Mouse (Mus musculus) stomach, embryonic 16.5 days (tissue): ENCODE results near the gene Lsg1. TPM values are rescaled to one million over a fixed set of nuclear protein-coding genes. Genes with fewer than 3 reads are reported as not detected.
A peak's percentile ranks its signal among the peaks of the same experiment; 100 is the strongest.

Source experiments
- ATAC-seq: fragments of 200-750 bp; cut with Nextera tagmentation; 2 replicates; pipeline ENCODE4 v1.8.0; 2017; ENCODE audit warnings: moderate number of reproducible peaks, moderate TSS enrichment; ENCODE audit not compliant: insufficient read depth, low FRiP score
- H3K27ac ChIP-seq: fragments of 300-500 bp; sonication (generic); 2 replicates; pipeline ENCODE4 v1.5.1; 2014; ENCODE audit warnings: low read length
- H3K27me3 ChIP-seq: fragments of 300-500 bp; sonication (generic); 2 replicates; pipeline ENCODE4 v1.6.1; 2014; ENCODE audit warnings: low read length, control low read depth, mixed read lengths; ENCODE audit not compliant: control insufficient read depth, insufficient read depth
- H3K36me3 ChIP-seq: fragments of 300-500 bp; sonication (generic); 2 replicates; pipeline ENCODE4 v1.6.1; 2014; ENCODE audit warnings: low read length; ENCODE audit not compliant: control insufficient read depth, insufficient read depth
- H3K4me1 ChIP-seq: fragments of 300-500 bp; sonication (generic); 2 replicates; pipeline ENCODE4 v1.6.1; 2014; ENCODE audit warnings: low read length, control low read depth, mixed read lengths; ENCODE audit not compliant: control insufficient read depth, insufficient read depth
- H3K4me2 ChIP-seq: fragments of 300-500 bp; sonication (generic); 2 replicates; pipeline ENCODE4 v1.6.1; 2014; ENCODE audit warnings: low read depth, low read length, mixed read lengths
- H3K4me3 ChIP-seq: fragments of 300-500 bp; sonication (generic); replicated peaks from 2 replicates; pipeline ENCODE4 v1.5.1; 2014; ENCODE audit warnings: mild to moderate bottlenecking, low read length
- H3K9ac ChIP-seq: fragments of 300-500 bp; sonication (generic); 2 replicates; pipeline ENCODE4 v1.6.1; 2014; ENCODE audit warnings: low read length
- H3K9me3 ChIP-seq: fragments of 300-500 bp; sonication (generic); replicated peaks from 2 replicates; pipeline ENCODE4 v1.6.1; 2016; ENCODE audit warnings: low read length, control low read depth; ENCODE audit not compliant: control insufficient read depth
- WGBS: fragments of 180-500 bp; shearing (Covaris S2); extraction: QIAGEN DNeasy Blood & Tissue Kit; methylation state at CpG from one replicate; pipeline ENCODE4 v1.1.7; 2014; 5-methylcytosine and 5-hydroxymethylcytosine counted together
- polyA plus RNA-seq: library from polyadenylated mRNA; unstranded; fragments of >200 nt; fragmentation: Nextera tagmentation; extraction: Ambion mirVana; gene quantifications from 2 replicates; pipeline ENCODE4 v1.2.1, GENCODE M21; 2015

The Lsg1 gene
- 50.3 and 51.6 TPM in 2 replicates for polyA plus RNA-seq

- Histone ChIP-seq H3K9me3 (no peaks in the 10 kb centered on the region), H3K27me3 (no peaks in the 10 kb centered on the region), H3K4me3 (peak within 1 kb of the TSS; percentile 96), H3K4me1 (0 out of 2 replicates have a peak, but pooled peaks cover 10% of the 10 kb centered on the region), H3K27ac (peak within 1 kb of the TSS; percentile 65), H3K9ac (peak within 1 kb of the TSS; percentile 90), H3K4me2 (peak within 1 kb of the TSS; percentile 92), H3K36me3 (peaks cover 10% of the 10 kb centered on the region)
- peak; percentile 93 for ATAC-seq
- 2% methylated on average over 35 of the region's 35 CpGs for WGBS
These were observed at the start of gene Lsg1 for GRCm38 (mm10) chr16:30587494-30588327. Lsg1 (minus strand) TSS chr16:30587592.

GRCm38 (mm10) chr16:30633906-30634746, 46.7 kb upstream of the Lsg1 start:
- Histone ChIP-seq H3K27me3 (no peaks in the 10 kb centered on the region), H3K27ac (no peak overlapping the region), H3K36me3 (no peaks in the 10 kb centered on the region), H3K9ac (no peak overlapping the region), H3K4me1 (no peaks in the 10 kb centered on the region), H3K4me2 (no peak overlapping the region), H3K9me3 (no peaks in the 10 kb centered on the region), H3K4me3 (no peak overlapping the region)
- WGBS, result 42% methylated on average over 8 of the region's 8 CpGs
- no peak for ATAC-seq

GRCm38 (mm10) chr16:30629509-30629908, 42.1 kb upstream of the Lsg1 start:
- Histone ChIP-seq H3K9ac (no peak overlapping the region), H3K36me3 (no peaks in the 10 kb centered on the region), H3K9me3 (no peaks in the 10 kb centered on the region), H3K4me3 (no peak overlapping the region), H3K27ac (no peak overlapping the region), H3K27me3 (no peaks in the 10 kb centered on the region), H3K4me2 (no peak overlapping the region), H3K4me1 (no peaks in the 10 kb centered on the region)
- 90% methylated on average over 5 of the region's 5 CpGs for whole genome bisulfite sequencing
- no peak for ATAC-seq

GRCm38 (mm10) chr16:30628401-30628800, 41.0 kb upstream of the Lsg1 start:
- Histone ChIP-seq H3K9me3 (no peaks in the 10 kb centered on the region), H3K36me3 (no peaks in the 10 kb centered on the region), H3K27me3 (no peaks in the 10 kb centered on the region), H3K27ac (no peak overlapping the region), H3K4me3 (no peak overlapping the region), H3K4me1 (no peaks in the 10 kb centered on the region), H3K4me2 (no peak overlapping the region), H3K9ac (no peak overlapping the region)
- no peak for ATAC-seq
- 40% methylated on average over 6 of the region's 6 CpGs for WGBS

- peak; percentile 44; the same call in 1 of the 2 replicates for ATAC-seq
- 60% methylated on average over 11 of the region's 11 CpGs for WGBS
- Histone ChIP-seq H3K27me3 (no peaks in the 10 kb centered on the region), H3K4me3 (no peak overlapping the region), H3K4me2 (no peak overlapping the region), H3K9me3 (no peaks in the 10 kb centered on the region), H3K4me1 (no peaks in the 10 kb centered on the region), H3K9ac (no peak overlapping the region), H3K27ac (peak overlapping the region; percentile 9; the same call in 1 of the 2 replicates), H3K36me3 (no peaks in the 10 kb centered on the region)
These were observed 40.4 kb upstream of the Lsg1 start for GRCm38 (mm10) chr16:30627586-30628337.

GRCm38 (mm10) chr16:30624640-30625039, 37.2 kb upstream of the Lsg1 start:
- H3K27ac ChIP-seq, result no peak overlapping the region
- H3K27me3 ChIP-seq, result no peaks in the 10 kb centered on the region
- no peak for ATAC-seq
- no peak overlapping the region for H3K4me3 ChIP-seq
- no peaks in the 10 kb centered on the region for H3K9me3 ChIP-seq
- no peak overlapping the region for H3K9ac ChIP-seq
- 68% methylated on average over 2 of the region's 2 CpGs for WGBS
- H3K4me2 ChIP-seq, result no peak overlapping the region
- no peaks in the 10 kb centered on the region for H3K36me3 ChIP-seq
- H3K4me1 ChIP-seq, result no peaks in the 10 kb centered on the region

- no peak overlapping the region for H3K4me3 ChIP-seq
- 79% methylated on average over 7 of the region's 7 CpGs for WGBS
- no peak overlapping the region for H3K27ac ChIP-seq
- H3K9me3 ChIP-seq, result no peaks in the 10 kb centered on the region
- no peak for ATAC-seq
- H3K4me2 ChIP-seq, result no peak overlapping the region
- no peaks in the 10 kb centered on the region for H3K27me3 ChIP-seq
- H3K36me3 ChIP-seq, result no peaks in the 10 kb centered on the region
- no peaks in the 10 kb centered on the region for H3K4me1 ChIP-seq
- no peak overlapping the region for H3K9ac ChIP-seq
These were observed 36.3 kb upstream of the Lsg1 start for GRCm38 (mm10) chr16:30623645-30624044.

- H3K4me2 ChIP-seq, result no peak overlapping the region
- no peaks in the 10 kb centered on the region for H3K36me3 ChIP-seq
- no peak overlapping the region for H3K27ac ChIP-seq
- H3K9me3 ChIP-seq, result no peaks in the 10 kb centered on the region
- WGBS, result 81% methylated on average over 3 of the region's 3 CpGs
- no peaks in the 10 kb centered on the region for H3K4me1 ChIP-seq
- no peaks in the 10 kb centered on the region for H3K27me3 ChIP-seq
- no peak for ATAC-seq
- H3K9ac ChIP-seq, result no peak overlapping the region
- H3K4me3 ChIP-seq, result no peak overlapping the region
These were observed 28.9 kb upstream of the Lsg1 start for GRCm38 (mm10) chr16:30616281-30616680.
